Mouse (Mus musculus) limb, embryonic 13.5 days (tissue): ENCODE results near the gene Ctsc. TPM values are rescaled to one million over a fixed set of nuclear protein-coding genes. Genes with fewer than 3 reads are reported as not detected.
A peak's percentile ranks its signal among the peaks of the same experiment; 100 is the strongest.

Experiments used
- ATAC-seq: fragments of 200-750 bp; cut with Nextera tagmentation; 2 replicates; pipeline ENCODE4 v1.8.0; 2017; ENCODE audit warnings: low read depth, moderate number of reproducible peaks, moderate TSS enrichment; ENCODE audit not compliant: low FRiP score
- H3K27ac ChIP-seq: fragments of 300-500 bp; sonication (generic); 2 replicates; pipeline ENCODE4 v1.5.1; 2015; ENCODE audit warnings: inconsistent platforms, mild to moderate bottlenecking, moderate library complexity
- H3K27me3 ChIP-seq: fragments of 300-500 bp; sonication (generic); 2 replicates; pipeline ENCODE4 v1.6.1; 2015; ENCODE audit warnings: mild to moderate bottlenecking, inconsistent platforms
- H3K36me3 ChIP-seq: fragments of 300-500 bp; sonication (generic); 2 replicates; pipeline ENCODE4 v1.6.1; 2015; ENCODE audit warnings: inconsistent platforms, mild to moderate bottlenecking, moderate library complexity
- H3K4me1 ChIP-seq: fragments of 300-500 bp; sonication (generic); 2 replicates; pipeline ENCODE4 v1.6.1; 2015; ENCODE audit warnings: inconsistent platforms
- H3K4me2 ChIP-seq: fragments of 300-500 bp; sonication (generic); replicated peaks from 2 replicates; pipeline ENCODE4 v1.6.1; 2015; ENCODE audit warnings: inconsistent platforms, mild to moderate bottlenecking, moderate library complexity
- H3K4me3 ChIP-seq: fragments of 300-500 bp; sonication (generic); 2 replicates; pipeline ENCODE4 v1.5.1; 2015; ENCODE audit warnings: moderate library complexity, mild to moderate bottlenecking, inconsistent platforms
- H3K9ac ChIP-seq: fragments of 300-500 bp; sonication (generic); 2 replicates; pipeline ENCODE4 v1.6.1; 2015; ENCODE audit warnings: mild to moderate bottlenecking, inconsistent platforms
- H3K9me3 ChIP-seq: fragments of 300-500 bp; sonication (generic); 2 replicates; pipeline ENCODE4 v1.6.1; 2016; ENCODE audit warnings: inconsistent platforms
- WGBS: fragments of 180-500 bp; shearing (Covaris S2); methylation state at CpG from one replicate; pipeline ENCODE4 v1.1.7; 2015; 5-methylcytosine and 5-hydroxymethylcytosine counted together
- polyA plus RNA-seq: library from polyadenylated mRNA; unstranded; fragments of >200 nt; fragmentation: Nextera tagmentation; extraction: Ambion mirVana; gene quantifications from 2 replicates; pipeline ENCODE4 v1.2.1, GENCODE M21; 2015

Ctsc gene
- polyA plus RNA-seq, 1 experiment from 2014 or later = 43.8 TPM

DNA sequence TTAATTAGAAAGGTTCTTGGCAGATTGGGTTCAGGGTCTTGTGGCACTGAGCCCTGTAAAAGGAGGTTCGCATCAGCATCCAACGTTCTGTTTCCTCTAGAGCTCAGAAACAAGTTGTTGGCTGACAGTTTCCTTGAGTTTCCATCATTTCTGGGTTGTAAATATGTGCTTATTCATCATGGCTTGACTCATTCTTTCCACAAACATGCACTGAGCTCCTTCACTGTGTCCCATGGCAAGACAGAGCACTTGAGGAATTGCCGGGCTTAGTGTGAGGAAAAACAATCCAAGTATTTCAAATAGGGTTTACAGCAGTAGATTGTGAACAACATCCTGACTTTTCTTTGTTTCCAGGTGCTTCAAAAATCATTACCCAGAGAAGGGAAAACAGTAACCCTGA, 28.8 kb downstream of the Ctsc start:
- no peaks in the 10 kb centered on the region for H3K4me1 ChIP-seq
- H3K27ac ChIP-seq = no peak overlapping the region
- 76% methylated on average over 3 of the region's 3 CpGs for WGBS
- H3K36me3 ChIP-seq = peaks cover 3% of the 10 kb centered on the region; the same call in 1 of the 2 replicates
- ATAC-seq = no peak
- H3K9me3 ChIP-seq = no peaks in the 10 kb centered on the region
- H3K27me3 ChIP-seq = no peaks in the 10 kb centered on the region
- no peak overlapping the region for H3K9ac ChIP-seq
- no peak overlapping the region for H3K4me2 ChIP-seq
- H3K4me3 ChIP-seq = no peak overlapping the region

GRCm38 (mm10) chr7:88310398-88311180, 32.7 kb downstream of the Ctsc start:
- Histone ChIP-seq H3K9me3 (no peaks in the 10 kb centered on the region), H3K4me3 (no peak overlapping the region), H3K4me1 (no peaks in the 10 kb centered on the region), H3K27ac (no peak overlapping the region), H3K27me3 (no peaks in the 10 kb centered on the region), H3K36me3 (peaks cover 3% of the 10 kb centered on the region; the same call in 1 of the 2 replicates), H3K9ac (no peak overlapping the region), H3K4me2 (no peak overlapping the region)
- no peak for ATAC-seq
- WGBS = 87% methylated on average over 3 of the region's 3 CpGs

DNA sequence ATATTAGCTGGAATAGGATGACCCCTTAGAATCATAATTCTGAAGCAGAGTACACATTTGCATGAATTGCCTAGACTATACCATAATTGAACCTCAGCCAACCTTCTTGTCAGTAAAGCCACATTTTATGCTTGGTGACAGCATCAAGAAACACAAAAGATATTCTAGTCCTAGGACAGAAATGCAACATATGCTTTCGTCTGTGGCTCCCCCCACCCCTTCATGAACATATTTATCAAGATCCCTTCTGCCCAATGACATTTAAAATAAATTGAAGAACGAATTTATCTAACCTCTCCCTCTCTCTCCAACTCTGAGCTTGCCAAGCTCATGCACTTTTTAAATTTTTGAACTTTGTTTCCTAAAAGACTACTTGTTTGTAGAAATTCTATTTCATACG, 38.5 kb downstream of the Ctsc start:
- 76% methylated on average over 3 of the region's 3 CpGs for WGBS
- ATAC-seq = no peak
- Histone ChIP-seq H3K27ac (no peak overlapping the region), H3K9me3 (no peaks in the 10 kb centered on the region), H3K4me3 (no peak overlapping the region), H3K4me2 (no peak overlapping the region), H3K27me3 (no peaks in the 10 kb centered on the region), H3K36me3 (no peaks in the 10 kb centered on the region), H3K4me1 (peaks cover 5% of the 10 kb centered on the region), H3K9ac (no peak overlapping the region)

DNA sequence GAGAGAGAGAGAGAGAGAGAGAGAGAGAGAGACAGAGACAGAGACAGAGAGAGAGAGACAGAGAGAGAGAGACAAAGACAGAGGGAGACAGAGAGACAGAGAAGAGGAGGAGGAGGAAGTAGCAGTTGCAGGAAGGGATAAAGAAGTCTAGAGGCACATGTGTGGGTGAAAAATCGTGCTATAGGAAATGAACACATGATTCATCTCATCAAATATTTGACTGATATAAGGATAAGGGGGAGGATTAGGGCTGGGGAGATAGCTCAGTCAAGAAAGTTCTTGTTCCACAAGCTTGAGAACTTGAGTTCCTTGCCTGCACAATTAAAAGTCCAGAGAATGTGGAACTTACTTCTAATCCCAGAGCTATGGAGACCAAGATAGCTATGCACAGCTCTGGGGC, 40.6 kb downstream of the Ctsc start:
- Histone ChIP-seq H3K9me3 (no peaks in the 10 kb centered on the region), H3K27ac (no peak overlapping the region), H3K4me2 (no peak overlapping the region), H3K36me3 (no peaks in the 10 kb centered on the region), H3K4me1 (peaks cover 5% of the 10 kb centered on the region), H3K27me3 (no peaks in the 10 kb centered on the region), H3K9ac (no peak overlapping the region), H3K4me3 (no peak overlapping the region)
- no peak for ATAC-seq
- 68% methylated on average over 1 of the region's 1 CpGs for WGBS

GRCm38 (mm10) chr7:88318904-88319303, 41.0 kb downstream of the Ctsc start:
- no peak for ATAC-seq
- H3K9me3 ChIP-seq = no peaks in the 10 kb centered on the region
- no peak overlapping the region for H3K27ac ChIP-seq
- 89% methylated on average over 2 of the region's 2 CpGs for WGBS
- H3K9ac ChIP-seq = no peak overlapping the region
- peaks cover 5% of the 10 kb centered on the region for H3K4me1 ChIP-seq
- no peaks in the 10 kb centered on the region for H3K36me3 ChIP-seq
- H3K4me3 ChIP-seq = no peak overlapping the region
- H3K4me2 ChIP-seq = no peak overlapping the region
- H3K27me3 ChIP-seq = no peaks in the 10 kb centered on the region

- no peak overlapping the region for H3K4me2 ChIP-seq
- no peak overlapping the region for H3K9ac ChIP-seq
- H3K27me3 ChIP-seq = no peaks in the 10 kb centered on the region
- no peaks in the 10 kb centered on the region for H3K36me3 ChIP-seq
- no peak for ATAC-seq
- H3K4me1 ChIP-seq = peaks cover 5% of the 10 kb centered on the region
- no peak overlapping the region for H3K4me3 ChIP-seq
- 87% methylated on average over 3 of the region's 3 CpGs for WGBS
- no peak overlapping the region for H3K27ac ChIP-seq
- no peaks in the 10 kb centered on the region for H3K9me3 ChIP-seq
These were observed 41.7 kb downstream of the Ctsc start for GRCm38 (mm10) chr7:88319414-88320140.

DNA sequence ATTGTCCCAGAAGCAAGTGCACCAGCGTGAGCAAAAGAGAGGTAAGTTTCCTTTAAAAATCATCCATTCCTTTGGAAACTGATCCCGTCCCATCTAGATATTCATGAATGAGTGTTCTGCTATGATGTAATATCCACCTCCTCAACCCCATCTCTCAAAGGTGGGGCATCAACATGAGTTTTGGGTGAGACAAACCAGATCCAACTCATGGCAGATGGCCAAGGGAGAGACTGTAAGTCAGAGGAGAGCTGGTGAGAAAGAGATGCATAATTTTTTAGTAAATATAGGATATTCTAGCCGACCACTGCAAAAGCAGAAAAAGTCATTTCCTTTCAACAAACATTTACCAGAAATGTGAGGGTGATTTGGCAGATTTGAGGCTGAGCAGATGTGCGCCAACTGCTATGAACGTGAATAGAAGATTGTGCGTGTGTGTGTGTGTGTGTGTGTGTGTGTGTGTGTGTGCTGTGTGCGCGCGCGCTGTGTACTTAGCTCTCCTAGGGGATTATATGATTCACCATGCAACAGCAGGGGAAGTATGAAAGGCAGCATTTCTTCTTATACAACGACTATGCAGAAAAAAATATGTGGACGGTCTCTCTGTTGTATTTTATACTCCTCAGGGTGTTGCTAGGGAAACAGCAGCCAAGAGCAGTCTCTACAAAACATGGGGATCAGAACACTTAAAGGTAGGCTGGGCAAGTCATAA, 42.9 kb downstream of the Ctsc start:
- Histone ChIP-seq H3K36me3 (no peaks in the 10 kb centered on the region), H3K4me1 (peaks cover 5% of the 10 kb centered on the region), H3K4me3 (no peak overlapping the region), H3K27ac (no peak overlapping the region), H3K9me3 (no peaks in the 10 kb centered on the region), H3K27me3 (no peaks in the 10 kb centered on the region), H3K4me2 (no peak overlapping the region; the same call in 1 of the 2 replicates), H3K9ac (no peak overlapping the region)
- ATAC-seq = peak; percentile 82
- 55% methylated on average over 12 of the region's 12 CpGs for WGBS

DNA sequence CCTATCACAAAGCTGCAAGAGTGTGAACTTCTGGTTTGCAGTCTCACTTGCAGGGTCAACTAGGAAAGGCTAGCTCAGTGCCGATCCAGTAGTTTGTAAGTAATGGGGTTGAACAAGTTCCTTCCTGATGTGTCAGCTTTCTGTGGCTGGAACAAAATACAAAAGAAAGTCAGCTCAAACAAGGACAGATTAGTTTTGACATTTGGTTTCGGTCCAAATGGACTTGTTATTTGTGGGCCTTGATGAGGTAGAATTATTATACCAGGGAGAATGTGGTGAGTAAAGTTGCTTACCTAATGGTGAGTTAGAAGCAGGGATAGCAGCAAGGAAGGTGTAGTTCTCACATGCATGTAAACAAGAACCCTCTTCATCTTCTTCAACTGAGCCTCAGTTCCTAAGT, 44.5 kb downstream of the Ctsc start:
- peaks cover 5% of the 10 kb centered on the region for H3K4me1 ChIP-seq
- H3K4me3 ChIP-seq = no peak overlapping the region
- no peak overlapping the region for H3K27ac ChIP-seq
- 84% methylated on average over 2 of the region's 2 CpGs for WGBS
- H3K27me3 ChIP-seq = no peaks in the 10 kb centered on the region
- no peak overlapping the region for H3K4me2 ChIP-seq
- no peak overlapping the region for H3K9ac ChIP-seq
- no peak for ATAC-seq
- H3K9me3 ChIP-seq = no peaks in the 10 kb centered on the region
- no peaks in the 10 kb centered on the region for H3K36me3 ChIP-seq

DNA sequence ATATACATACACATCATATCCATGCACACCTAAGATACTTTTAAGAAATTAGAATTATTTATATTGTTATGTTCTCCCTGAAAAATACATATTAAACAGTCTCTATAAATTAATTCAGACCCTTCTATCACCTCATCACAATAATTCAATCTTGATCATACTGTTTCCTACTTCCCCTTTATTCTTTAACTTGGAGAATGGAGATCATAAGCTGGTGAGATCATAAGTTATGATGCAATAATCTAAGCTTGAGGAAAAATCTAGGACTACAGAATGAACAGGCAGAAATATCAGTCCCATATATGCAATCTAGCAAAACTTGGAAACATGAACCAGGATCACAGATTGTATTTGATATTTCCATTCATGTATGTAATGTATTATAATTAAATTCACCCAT, 49.6 kb downstream of the Ctsc start:
- no peak overlapping the region for H3K4me2 ChIP-seq
- H3K27me3 ChIP-seq = no peaks in the 10 kb centered on the region
- H3K4me1 ChIP-seq = no peaks in the 10 kb centered on the region
- no peaks in the 10 kb centered on the region for H3K36me3 ChIP-seq
- H3K9ac ChIP-seq = no peak overlapping the region
- no peak for ATAC-seq
- H3K4me3 ChIP-seq = no peak overlapping the region
- H3K27ac ChIP-seq = no peak overlapping the region
- H3K9me3 ChIP-seq = no peaks in the 10 kb centered on the region

DNA sequence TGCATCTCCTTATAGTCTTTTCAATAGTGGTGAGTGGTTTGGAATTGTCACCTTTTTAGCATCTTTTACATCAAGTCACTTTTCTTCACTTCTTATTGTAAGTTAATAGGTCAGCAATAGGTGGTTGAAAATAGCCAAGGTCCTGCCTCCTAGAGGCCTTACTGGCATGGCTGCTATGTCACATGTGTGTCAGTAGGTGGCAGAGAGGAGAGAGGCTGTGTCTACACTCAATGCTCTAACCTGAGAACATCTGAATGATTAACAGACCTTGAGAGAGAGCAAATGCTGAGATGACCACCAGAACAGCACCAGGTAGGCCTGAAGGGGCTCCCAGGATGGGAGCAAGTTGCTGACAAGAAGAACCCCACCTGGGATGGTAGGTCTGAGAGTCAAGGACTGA, 65.9 kb downstream of the Ctsc start:
- H3K4me1 ChIP-seq = no peaks in the 10 kb centered on the region
- H3K9ac ChIP-seq = no peak overlapping the region
- no peaks in the 10 kb centered on the region for H3K9me3 ChIP-seq
- H3K36me3 ChIP-seq = no peaks in the 10 kb centered on the region
- no peak for ATAC-seq
- no peaks in the 10 kb centered on the region for H3K27me3 ChIP-seq
- no peak overlapping the region for H3K4me2 ChIP-seq
- H3K4me3 ChIP-seq = no peak overlapping the region
- no peak overlapping the region for H3K27ac ChIP-seq

DNA sequence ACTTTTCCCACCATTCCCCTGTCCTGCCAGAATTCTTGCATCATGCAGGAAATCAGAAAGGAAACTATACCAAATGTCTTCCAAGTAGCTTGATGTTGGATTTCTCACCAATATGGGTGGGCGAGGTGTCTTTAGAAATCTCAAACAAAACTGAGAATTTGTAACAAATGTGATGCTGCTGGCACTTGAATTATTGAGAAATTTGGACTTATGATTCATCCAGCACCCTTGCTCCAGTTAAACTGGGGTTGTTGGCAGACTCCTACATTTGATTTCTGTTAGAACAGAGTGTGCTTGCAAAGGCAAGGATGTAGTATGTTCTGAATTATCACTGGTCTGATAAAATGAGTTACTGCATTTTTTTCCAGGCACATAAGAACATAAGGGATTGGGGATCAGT, 68.2 kb downstream of the Ctsc start:
- Histone ChIP-seq H3K36me3 (no peaks in the 10 kb centered on the region), H3K9ac (no peak overlapping the region), H3K4me1 (no peaks in the 10 kb centered on the region), H3K4me2 (no peak overlapping the region), H3K27me3 (no peaks in the 10 kb centered on the region), H3K9me3 (no peaks in the 10 kb centered on the region), H3K27ac (no peak overlapping the region), H3K4me3 (no peak overlapping the region)
- 80% methylated on average over 1 of the region's 1 CpGs for WGBS
- no peak for ATAC-seq
